Mouse (Mus musculus): ENCODE data around the gene Bbs9.

DNA sequence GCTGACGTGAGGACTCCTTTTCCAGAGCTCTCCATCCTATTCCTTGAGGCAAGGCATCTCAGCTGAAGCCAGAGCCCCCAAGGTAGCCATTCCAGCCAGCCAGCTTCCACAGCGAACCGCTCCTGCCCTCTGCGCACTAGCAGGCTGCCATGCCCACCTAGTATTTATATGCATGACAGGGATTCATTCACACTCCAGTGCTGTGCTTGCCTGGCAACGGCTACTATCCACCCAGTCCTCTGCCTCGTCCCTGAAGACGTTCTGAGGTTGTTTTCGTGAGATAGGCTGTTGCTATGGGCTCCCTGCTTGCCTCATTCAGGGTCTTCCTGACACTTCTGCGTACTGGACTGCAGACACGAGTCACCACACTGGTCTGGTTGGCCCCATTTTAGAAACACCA, 22.8 kb upstream of the Bbs9 start:
- TF ChIP-seq CTCF (IDR thresholded peaks at IDR 0.05; ENCODE audit: low read depth) (no peak), EP300 (optimal IDR thresholded peaks at IDR 0.05) (no peak)
